ENCODE assay signal across 11 mouse cellular contexts in genomic region chr1:62784084-62784392, GRCm38 (mm10).
DNase-seq lines count a peak whose midpoint lies in the region; ATAC-seq lines count a peak whose summit lies in the region.
"Had no signal": no experiment of that assay in that cellular context is flagged by ENCODE, and none has a peak within 500 bp of the region (broad histone marks: within the 10 kb centered on the region; RNA-seq: fewer than 3 reads in every experiment).

No protein-coding gene starts in this region.

- 46% methylated on average over 5 of the region's 5 CpGs for WGBS in neural tube, embryonic 13.5 days
- WGBS in hindbrain, embryonic 13.5 days = 53% methylated on average over 5 of the region's 5 CpGs
- WGBS in midbrain, embryonic 15.5 days = 58% methylated on average over 5 of the region's 5 CpGs

- H3K4me1 ChIP-seq in neural tube, embryonic 13.5 days (replicated peaks) = peaks cover 32% of the 10 kb centered on the region
- H3K4me1 ChIP-seq in hindbrain, embryonic 13.5 days (replicated peaks) = peaks cover 32% of the 10 kb centered on the region
- peaks cover 29% of the 10 kb centered on the region for H3K4me1 ChIP-seq in midbrain, embryonic 15.5 days

- peak overlapping the region; percentile 39 for H3K27ac ChIP-seq in neural tube, embryonic 13.5 days (replicated peaks)
- peak overlapping the region; percentile 79 for H3K27ac ChIP-seq in hindbrain, embryonic 13.5 days
- H3K27ac ChIP-seq in midbrain, embryonic 15.5 days = peak overlapping the region; percentile 77
- H3K27ac ChIP-seq: liver, embryonic 14.5 days had no signal

- H3K4me3 ChIP-seq in neural tube, embryonic 13.5 days = no peak overlapping the region
- H3K4me3 ChIP-seq in hindbrain, embryonic 13.5 days = no peak overlapping the region
- no peak overlapping the region for H3K4me3 ChIP-seq in midbrain, embryonic 15.5 days

- no peak for DNase-seq in neural tube, embryonic 10.5 days (ENCODE audit: extremely low spot score, low spot score)
- DNase-seq in cerebellum, adult 8-10 months = peak; percentile 82
- DNase-seq in kidney, postnatal 10 days = no peak
- DNase-seq in MN1 (ENCODE audit: low spot score) = no peak
- DNase-seq: kidney, adult 2 months had no signal

- no peak overlapping the region for H3K9ac ChIP-seq in neural tube, embryonic 13.5 days
- no peak overlapping the region for H3K9ac ChIP-seq in hindbrain, embryonic 13.5 days
- no peak overlapping the region for H3K9ac ChIP-seq in midbrain, embryonic 15.5 days
- H3K9ac ChIP-seq: liver, embryonic 14.5 days had no signal

- peak; percentile 19; the same call in 1 of the 2 replicates for ATAC-seq in neural tube, embryonic 13.5 days (ENCODE audit: low read depth)
- 0 out of 2 replicates have a peak, but pooled peaks have one; percentile 22 for ATAC-seq in hindbrain, embryonic 13.5 days (ENCODE audit: low FRiP score)
- ATAC-seq in midbrain, embryonic 15.5 days (replicated peaks) = 0 out of 2 replicates have a peak, but pooled peaks have one; percentile 21
- no peak for ATAC-seq in frontal cortex, adult (ENCODE audit: low TSS enrichment)

- H3K27me3 ChIP-seq in neural tube, embryonic 13.5 days = peaks cover 14% of the 10 kb centered on the region; the same call in 1 of the 2 replicates
- 0 out of 2 replicates have a peak, but pooled peaks cover 6% of the 10 kb centered on the region for H3K27me3 ChIP-seq in hindbrain, embryonic 13.5 days
- no peaks in the 10 kb centered on the region for H3K27me3 ChIP-seq in midbrain, embryonic 15.5 days (replicated peaks)

- no peak overlapping the region for H3K4me2 ChIP-seq in neural tube, embryonic 13.5 days
- H3K4me2 ChIP-seq in hindbrain, embryonic 13.5 days = no peak overlapping the region
- no peak overlapping the region for H3K4me2 ChIP-seq in midbrain, embryonic 15.5 days
- H3K4me2 ChIP-seq: heart, embryonic 11.5 days had no signal

- peaks cover 37% of the 10 kb centered on the region for H3K36me3 ChIP-seq in neural tube, embryonic 13.5 days
- H3K36me3 ChIP-seq in hindbrain, embryonic 13.5 days = peaks cover 36% of the 10 kb centered on the region
- no peaks in the 10 kb centered on the region for H3K36me3 ChIP-seq in midbrain, embryonic 15.5 days (replicated peaks)

- H3K9me3 ChIP-seq in neural tube, embryonic 13.5 days = no peaks in the 10 kb centered on the region
- H3K9me3 ChIP-seq in hindbrain, embryonic 13.5 days = no peaks in the 10 kb centered on the region
- H3K9me3 ChIP-seq in midbrain, embryonic 15.5 days = no peaks in the 10 kb centered on the region
